ENCODE assay signal across 8 mouse cellular contexts in genomic region chr14:122953331-122953730, GRCm38 (mm10). TPM values are rescaled to one million over a fixed set of nuclear protein-coding genes. Genes with fewer than 3 reads are reported as not detected.
A peak's percentile ranks its signal among the peaks of the same experiment; 100 is the strongest.
DNase-seq lines count a peak whose midpoint lies in the region; ATAC-seq and TF ChIP-seq lines count a peak whose summit lies in the region.

No protein-coding gene starts in this region.

- ATAC-seq in limb, embryonic 14.5 days (ENCODE audit: low FRiP score, low read depth), result no peak

- no peaks in the 10 kb centered on the region for H3K4me1 ChIP-seq in limb, embryonic 14.5 days (ENCODE audit: control insufficient read depth, insufficient read depth, low read length)

- no peak overlapping the region for H3K4me2 ChIP-seq in limb, embryonic 14.5 days (replicated peaks; ENCODE audit: low read depth, low read length, severe bottlenecking)

- H3K9me3 ChIP-seq in limb, embryonic 14.5 days (ENCODE audit: control insufficient read depth, low read length), result no peaks in the 10 kb centered on the region

- no peak overlapping the region for H3K27ac ChIP-seq in limb, embryonic 14.5 days (replicated peaks; ENCODE audit: low read depth, low read length)

- H3K27me3 ChIP-seq in limb, embryonic 14.5 days (ENCODE audit: control insufficient read depth, insufficient read depth, low read length), result no peaks in the 10 kb centered on the region

- DNase-seq in spleen, adult 18-20 months, result peak; percentile 11 to 51
- no peak for DNase-seq in spleen, postnatal 4 days (ENCODE audit: low spot score in 2 of 2)
- peak; percentile 60 to 71 for DNase-seq in cerebellum, postnatal 10 days
- peak; percentile 55 to 76 for DNase-seq in frontal cortex, postnatal 36 days (ENCODE audit: low spot score in 2 of 2)
- peak; percentile 73 for DNase-seq in kidney, adult 9 months
- DNase-seq in limb, embryonic 14.5 days (ENCODE audit: low spot score), result peak; percentile 74
- DNase-seq in natural killer cell, adult 2 months (ENCODE audit: low spot score in 2 of 2), result peak; percentile 26 to 36
- peak; percentile 72 for DNase-seq in testis, postnatal 10 days (ENCODE audit: low spot score)

- TF ChIP-seq POLR2A in limb, embryonic 14.5 days (IDR thresholded peaks at IDR 0.05; ENCODE audit: borderline replicate concordance, extremely low read depth, insufficient read depth, insufficient read length), result no peak

- 17% methylated on average over 1 of the region's 1 CpGs for WGBS in limb, embryonic 14.5 days

- peaks cover 10% of the 10 kb centered on the region for H3K36me3 ChIP-seq in limb, embryonic 14.5 days (ENCODE audit: control insufficient read depth, insufficient read depth, low read length)

- H3K9ac ChIP-seq in limb, embryonic 14.5 days (ENCODE audit: low read depth, low read length, severe bottlenecking), result no peak overlapping the region

- H3K4me3 ChIP-seq in limb, embryonic 14.5 days (replicated peaks; ENCODE audit: low read length), result no peak overlapping the region

RNA-seq across cellular contexts. Expression of gene Tmtc4, which starts 30.5 kb away (rescaled TPM):
- 20.9 and 27.8 TPM in 2 replicates for polyA plus RNA-seq in limb, embryonic 14.5 days (2012; rRNA removed)
- 25.5 and 29.4 TPM in 2 replicates for polyA plus RNA-seq in limb, embryonic 14.5 days (2014; fragmentation: Nextera tagmentation; extraction: Ambion mirVana)

RNA-seq across cellular contexts. Expression of gene Ggact, which starts 39.8 kb away (rescaled TPM):
- 7.7 and 9.1 TPM in 2 replicates for polyA plus RNA-seq in limb, embryonic 14.5 days (2012; rRNA removed)
- polyA plus RNA-seq in limb, embryonic 14.5 days (2014; fragmentation: Nextera tagmentation; extraction: Ambion mirVana), result 6.6 and 10.0 TPM in 2 replicates

Comparison
In these comparisons a context has a peak if more than half of its experiments do, and no peak if none do; other contexts are left out.
1. DNase-seq: peak in spleen, adult 18-20 months (2 of 2), cerebellum, postnatal 10 days (2 of 2), frontal cortex, postnatal 36 days (2 of 2), kidney, adult 9 months (single experiment), limb, embryonic 14.5 days (single experiment), natural killer cell, adult 2 months (2 of 2) and testis, postnatal 10 days (single experiment); none in spleen, postnatal 4 days (0 of 2).